Mouse (Mus musculus) cortical plate, adult 2 months (tissue): ENCODE measurements at regions not wholly inside any gene's neighbourhood (a gene's known extent, or its start where the extent isn't known, plus 50 kb on each side); places are given as distances from the start of the nearest gene placed in this dataset.
A peak's percentile ranks its signal among the peaks of the same experiment; 100 is the strongest.

Experiments
- H3K27ac ChIP-seq: fragments of 200-500 bp; 2 replicates; pipeline ENCODE4 v1.5.1; 2012; ENCODE audit warnings: low read length, control low read depth, inconsistent platforms; ENCODE audit not compliant: insufficient read depth
- H3K4me1 ChIP-seq: fragments of 200-500 bp; 2 replicates; pipeline ENCODE4 v1.6.1; 2011; ENCODE audit warnings: low read length; ENCODE audit not compliant: control insufficient read depth, insufficient read depth
- H3K4me3 ChIP-seq: fragments of 200-500 bp; 2 replicates; pipeline ENCODE4 v1.5.1; 2011; ENCODE audit warnings: mild to moderate bottlenecking, low read length, control low read depth; ENCODE audit not compliant: insufficient read depth
- CTCF ChIP-seq: fragments of 200-500 bp; IDR thresholded peaks from 2 replicates; pipeline ENCODE4 v1.5.1; 2011; ENCODE audit warnings: mild to moderate bottlenecking, control low read depth, low read length; ENCODE audit not compliant: insufficient read depth; ENCODE audit errors: extremely low read depth
- POLR2A ChIP-seq: fragments of 200-500 bp; IDR thresholded peaks from 2 replicates; pipeline ENCODE4 v1.6.1; 2011; ENCODE audit warnings: mild to moderate bottlenecking, low read length, control low read depth; ENCODE audit not compliant: insufficient read depth; ENCODE audit errors: extremely low read depth

- TF ChIP-seq POLR2A, result no peak
- TF ChIP-seq CTCF, result no peak
- no peak overlapping the region for H3K4me3 ChIP-seq
- no peaks in the 10 kb centered on the region for H3K4me1 ChIP-seq
- H3K27ac ChIP-seq, result no peak overlapping the region
Measured at GRCm38 (mm10) chr15:72205240-72205799, 1629.0 kb upstream of the Gm6569 start.

DNA sequence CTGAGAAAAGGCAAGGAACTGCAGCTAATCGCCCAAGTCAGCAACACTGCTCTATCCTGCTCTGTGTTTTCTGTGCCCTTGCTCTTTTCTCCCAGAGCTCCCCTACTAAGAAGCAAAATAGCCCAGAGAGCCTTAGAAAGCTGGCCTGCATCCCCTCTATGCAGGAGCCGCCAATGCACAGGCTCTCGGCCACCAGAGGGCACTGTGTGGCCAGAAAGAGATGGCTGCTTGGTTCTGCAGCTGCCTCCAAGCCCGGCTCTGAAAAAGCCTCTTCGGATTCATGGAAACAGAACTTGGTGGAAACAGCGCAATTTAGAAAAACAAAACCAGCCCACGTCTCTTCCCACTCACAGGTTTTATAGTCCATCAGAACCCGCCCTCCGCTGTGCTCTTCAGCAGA lies 1628.4 kb upstream of the Gm6569 start:
- Histone ChIP-seq H3K27ac (no peak overlapping the region), H3K4me3 (no peak overlapping the region), H3K4me1 (no peaks in the 10 kb centered on the region)
- TF ChIP-seq CTCF (peak; percentile 64), POLR2A (no peak)

- Histone ChIP-seq H3K4me3 (no peak overlapping the region), H3K4me1 (no peaks in the 10 kb centered on the region), H3K27ac (no peak overlapping the region)
- TF ChIP-seq CTCF, result no peak
- TF ChIP-seq POLR2A, result no peak
Measured at GRCm38 (mm10) chr15:72207589-72207988, 1626.8 kb upstream of the Gm6569 start.

DNA sequence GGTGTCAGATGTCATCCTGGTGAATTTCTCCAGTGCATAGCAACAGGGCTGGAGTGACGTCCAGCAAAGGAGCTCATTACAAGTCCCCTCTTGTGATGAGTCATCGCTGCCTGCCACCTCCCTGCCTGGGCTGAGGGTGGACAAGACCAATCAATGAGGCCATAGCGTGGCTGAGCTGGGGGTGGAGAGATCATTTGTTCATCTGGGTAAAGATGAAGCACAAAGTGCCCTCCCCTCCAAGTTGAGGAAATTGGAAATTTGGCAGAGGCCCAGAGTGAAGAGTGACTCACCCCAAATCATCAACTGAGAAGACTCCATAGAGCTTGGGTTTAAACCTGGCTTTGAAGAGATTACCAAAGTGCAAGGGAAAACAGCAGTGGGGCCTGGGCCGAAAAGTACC lies 1626.3 kb upstream of the Gm6569 start:
- no peak for TF ChIP-seq CTCF
- no peak for TF ChIP-seq POLR2A
- Histone ChIP-seq H3K27ac (no peak overlapping the region), H3K4me3 (no peak overlapping the region), H3K4me1 (no peaks in the 10 kb centered on the region)

DNA sequence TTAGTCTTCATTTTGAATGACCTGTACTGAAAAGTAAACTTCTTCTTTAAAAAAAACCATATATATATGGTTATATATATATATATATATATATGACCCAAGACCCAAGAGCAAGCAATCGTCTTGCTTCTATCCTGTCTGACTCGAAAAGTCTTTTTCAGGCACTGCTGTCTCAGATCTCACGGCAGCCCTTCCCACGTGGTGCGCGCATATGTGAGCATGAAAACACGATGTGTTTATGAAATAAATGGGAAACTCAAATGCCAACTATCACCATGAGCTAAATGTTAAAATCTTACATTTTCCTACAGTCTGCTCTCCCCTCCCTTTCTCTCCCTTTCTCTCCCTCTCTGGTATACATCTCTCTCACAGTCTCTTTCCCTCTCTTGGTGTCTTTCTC lies 1625.4 kb upstream of the Gm6569 start:
- TF ChIP-seq POLR2A (no peak), CTCF (no peak)
- Histone ChIP-seq H3K27ac (no peak overlapping the region), H3K4me3 (no peak overlapping the region), H3K4me1 (no peaks in the 10 kb centered on the region)

DNA sequence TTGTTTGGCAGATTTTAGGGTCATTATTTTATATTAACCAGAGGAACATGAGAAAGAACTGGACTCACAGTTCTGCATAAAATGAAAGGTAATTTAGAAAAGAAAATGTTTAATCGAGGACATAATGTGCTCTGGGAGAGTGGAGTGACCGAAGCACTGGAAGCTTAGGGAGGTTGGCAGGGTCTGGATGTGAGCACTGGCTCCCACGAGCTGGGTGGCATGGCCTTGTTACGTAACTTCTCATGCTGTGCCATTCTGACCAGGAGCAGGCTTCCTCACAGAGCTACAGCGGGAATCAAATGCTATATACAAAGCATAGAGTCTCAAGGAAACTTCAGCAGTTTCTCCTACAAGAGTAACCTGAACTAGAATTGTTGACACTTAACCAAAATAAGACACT lies 1616.6 kb upstream of the Gm6569 start:
- Histone ChIP-seq H3K27ac (no peak overlapping the region), H3K4me1 (no peaks in the 10 kb centered on the region), H3K4me3 (no peak overlapping the region)
- no peak for TF ChIP-seq CTCF
- TF ChIP-seq POLR2A, result no peak

DNA sequence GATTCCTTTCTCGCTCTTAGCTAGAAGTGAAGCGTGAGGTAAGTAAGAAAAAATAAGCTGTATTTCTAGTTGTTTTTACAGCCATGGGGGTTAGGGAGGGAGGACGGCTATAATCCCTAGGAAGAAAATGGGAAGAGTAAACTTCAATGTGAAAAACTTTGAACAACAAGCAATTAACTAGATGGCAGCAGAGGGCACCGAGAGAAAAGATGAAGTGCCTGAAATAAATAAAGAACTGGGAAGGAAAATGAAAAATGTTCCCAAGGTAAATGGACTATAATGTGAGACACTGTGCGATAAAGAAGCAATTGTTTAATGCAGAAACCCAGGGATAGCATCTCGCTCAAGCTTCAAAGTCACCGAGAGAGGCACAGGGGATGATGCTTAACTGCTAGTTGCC lies 1614.4 kb upstream of the Gm6569 start:
- no peak overlapping the region for H3K27ac ChIP-seq
- TF ChIP-seq CTCF (no peak), POLR2A (no peak)
- H3K4me3 ChIP-seq, result no peak overlapping the region
- H3K4me1 ChIP-seq, result no peaks in the 10 kb centered on the region

- Histone ChIP-seq H3K4me3 (no peak overlapping the region), H3K27ac (no peak overlapping the region), H3K4me1 (no peaks in the 10 kb centered on the region)
- TF ChIP-seq CTCF (no peak), POLR2A (no peak)
Measured at GRCm38 (mm10) chr15:72220786-72221185, 1613.6 kb upstream of the Gm6569 start.

- TF ChIP-seq POLR2A (no peak), CTCF (no peak)
- Histone ChIP-seq H3K4me3 (no peak overlapping the region), H3K4me1 (no peaks in the 10 kb centered on the region), H3K27ac (no peak overlapping the region)
Measured at GRCm38 (mm10) chr15:72232355-72232754, 1602.0 kb upstream of the Gm6569 start.

- TF ChIP-seq POLR2A (no peak), CTCF (no peak)
- no peak overlapping the region for H3K27ac ChIP-seq
- H3K4me1 ChIP-seq, result no peaks in the 10 kb centered on the region; the same call in 1 of the 2 replicates
- H3K4me3 ChIP-seq, result no peak overlapping the region
Measured at GRCm38 (mm10) chr15:72264619-72265018, 1569.7 kb upstream of the Gm6569 start.
